Mouse (Mus musculus) macrophage (primary cell): ENCODE data around the gene Ankib1. TPM values are rescaled to one million over a fixed set of nuclear protein-coding genes. Genes with fewer than 3 reads are reported as not detected.
"Not testable (repeated sequence)": the region's sequence is repeated elsewhere in the genome, so short reads cannot be mapped to it uniquely, and the experiment has no call there.

ENCODE experiments used
- H3K27ac ChIP-seq: fragments of 350-480 bp; formaldehyde crosslinking; 2 replicates; pipeline ENCODE4 v1.9.0; 2021
- H3K36me3 ChIP-seq: fragments of 350-480 bp; formaldehyde crosslinking; 2 replicates; pipeline ENCODE4 v1.9.0; 2021; ENCODE audit errors: inconsistent target
- H3K4me3 ChIP-seq: fragments of 350-480 bp; formaldehyde crosslinking; 2 replicates; pipeline ENCODE4 v1.9.0; 2021; ENCODE audit errors: inconsistent target
- H3K79me2 ChIP-seq: fragments of 350-480 bp; formaldehyde crosslinking; 2 replicates; pipeline ENCODE4 v1.9.0; 2021; ENCODE audit errors: inconsistent target
- WGBS: methylation state at CpG from one replicate; pipeline ENCODE4 v1.1.7; 2026; ENCODE audit warnings: inconsistent platforms; ENCODE audit not compliant: missing documents; 5-methylcytosine and 5-hydroxymethylcytosine counted together
- polyA plus RNA-seq: library from polyadenylated mRNA; stranded (reverse); fragments of 250-400 nt; gene quantifications from 3 replicates; pipeline ENCODE4 v1.2.4, GENCODE M21; 2018; ENCODE audit warnings: inconsistent platforms

The Ankib1 gene
- polyA plus RNA-seq, 1 experiment from 2014 or later, result 17.7 TPM

DNA sequence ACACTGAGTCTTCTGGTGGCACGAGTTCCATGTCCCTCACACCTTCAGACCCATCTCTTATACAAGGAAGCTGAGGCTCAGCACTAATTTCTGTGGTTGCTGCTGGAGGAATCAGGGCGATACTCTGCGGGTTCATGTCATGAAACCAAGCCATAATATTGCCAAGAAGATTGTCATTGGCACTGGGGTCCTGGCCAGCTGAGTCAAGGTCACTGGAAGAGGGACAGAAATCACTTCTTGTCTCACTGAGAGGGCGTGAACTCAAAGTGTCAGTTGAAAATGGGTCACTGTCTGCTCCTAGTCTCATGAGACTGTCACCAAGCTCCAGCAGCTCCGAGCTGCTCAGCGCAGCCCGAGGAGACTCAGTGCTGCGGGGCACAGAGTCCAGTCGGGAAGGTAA lies 109.8 kb downstream of the Ankib1 start:
- 96% methylated on average over 9 of the region's 9 CpGs for WGBS
- Histone ChIP-seq H3K79me2 (no peaks in the 10 kb centered on the region), H3K27ac (no peak overlapping the region), H3K4me3 (no peak overlapping the region), H3K36me3 (peaks cover 43% of the 10 kb centered on the region)

- Histone ChIP-seq H3K27ac (no peak overlapping the region), H3K36me3 (peaks cover 43% of the 10 kb centered on the region), H3K4me3 (no peak overlapping the region), H3K79me2 (no peaks in the 10 kb centered on the region)
- 97% methylated on average over 3 of the region's 3 CpGs for WGBS
These were observed 111.4 kb downstream of the Ankib1 start for GRCm38 (mm10) chr5:3691283-3691682.

DNA sequence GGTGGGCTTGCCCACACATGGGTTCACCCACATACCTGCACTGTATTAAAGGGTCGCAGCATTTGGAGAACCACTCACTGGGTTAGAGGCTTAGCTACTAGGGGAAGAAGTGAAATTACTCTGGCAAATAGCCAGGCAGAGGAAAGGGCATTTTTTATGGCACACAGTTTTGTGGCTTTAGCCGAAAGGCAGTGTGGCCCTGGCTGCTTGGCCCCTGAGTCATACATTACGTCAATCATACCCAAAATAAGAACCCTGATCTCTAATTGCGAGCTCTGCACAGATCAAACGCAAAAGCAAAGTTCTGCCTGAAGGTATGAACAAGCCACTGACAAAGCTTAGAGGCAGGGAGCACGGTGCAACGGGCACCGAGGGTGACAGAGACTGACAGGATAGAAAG lies 114.4 kb downstream of the Ankib1 start:
- Histone ChIP-seq H3K4me3 (no peak overlapping the region), H3K27ac (no peak overlapping the region), H3K79me2 (no peaks in the 10 kb centered on the region), H3K36me3 (peaks cover 20% of the 10 kb centered on the region)
- WGBS, result 66% methylated on average over 8 of the region's 8 CpGs

DNA sequence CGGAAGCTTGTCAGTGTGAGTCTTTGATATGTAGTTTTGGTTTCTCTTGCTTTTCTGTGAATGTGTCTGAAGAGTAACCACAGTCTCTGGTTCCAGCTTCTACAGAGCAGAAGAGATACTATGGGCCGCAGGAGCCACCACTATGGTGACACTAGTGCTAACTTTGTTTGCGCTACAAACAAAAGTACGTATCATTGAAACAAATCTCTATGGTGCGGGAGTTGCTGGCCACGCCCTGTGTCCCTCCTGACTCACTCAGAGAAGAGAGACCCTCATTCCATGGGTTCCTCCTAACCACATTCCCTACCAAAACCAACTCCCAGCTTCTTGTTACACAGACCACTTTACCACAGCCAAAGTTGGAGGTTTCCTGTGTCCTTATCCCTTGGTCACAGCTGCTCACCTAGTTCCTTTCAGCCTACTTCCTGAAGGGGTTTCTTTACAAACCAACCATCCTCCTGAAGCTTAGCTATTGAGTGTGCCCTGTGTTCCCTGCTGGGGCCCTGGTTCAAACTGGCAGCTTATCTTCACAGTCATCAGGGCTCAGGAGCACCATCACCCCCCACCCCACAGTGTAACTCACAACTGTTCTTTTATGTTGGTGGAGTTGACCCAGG lies 132.7 kb downstream of the Ankib1 start:
- no peak overlapping the region for H3K27ac ChIP-seq
- H3K79me2 ChIP-seq, result no peaks in the 10 kb centered on the region
- WGBS, result 21% methylated on average over 6 of the region's 6 CpGs
- H3K4me3 ChIP-seq, result no peak overlapping the region
- no peaks in the 10 kb centered on the region for H3K36me3 ChIP-seq

- Histone ChIP-seq H3K27ac (no peak overlapping the region), H3K79me2 (no peaks in the 10 kb centered on the region), H3K36me3 (no peaks in the 10 kb centered on the region), H3K4me3 (no peak overlapping the region)
- WGBS, result 78% methylated on average over 12 of the region's 12 CpGs
These were observed 136.1 kb downstream of the Ankib1 start for GRCm38 (mm10) chr5:3666585-3666984.

DNA sequence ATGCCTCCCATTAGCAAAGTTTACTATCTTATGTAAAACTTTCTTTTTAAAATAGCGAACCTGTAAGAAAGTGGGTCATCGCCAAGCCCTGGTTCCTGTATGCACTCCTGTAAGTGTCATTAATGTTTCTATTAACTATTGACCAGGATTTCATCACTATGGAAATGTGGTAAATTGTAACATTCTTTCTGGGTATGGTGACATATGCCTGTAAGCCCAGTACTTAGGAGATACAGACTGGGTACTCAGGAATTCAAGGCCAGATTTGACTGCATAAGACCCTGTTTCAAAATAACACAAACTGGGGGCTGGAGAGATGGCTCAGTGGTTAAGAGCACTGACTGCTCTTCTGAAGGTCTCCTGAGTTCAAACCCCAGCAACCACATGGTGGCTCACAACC lies 137.5 kb downstream of the Ankib1 start:
- WGBS, result 79% methylated on average over 2 of the region's 2 CpGs
- no peaks in the 10 kb centered on the region for H3K79me2 ChIP-seq

DNA sequence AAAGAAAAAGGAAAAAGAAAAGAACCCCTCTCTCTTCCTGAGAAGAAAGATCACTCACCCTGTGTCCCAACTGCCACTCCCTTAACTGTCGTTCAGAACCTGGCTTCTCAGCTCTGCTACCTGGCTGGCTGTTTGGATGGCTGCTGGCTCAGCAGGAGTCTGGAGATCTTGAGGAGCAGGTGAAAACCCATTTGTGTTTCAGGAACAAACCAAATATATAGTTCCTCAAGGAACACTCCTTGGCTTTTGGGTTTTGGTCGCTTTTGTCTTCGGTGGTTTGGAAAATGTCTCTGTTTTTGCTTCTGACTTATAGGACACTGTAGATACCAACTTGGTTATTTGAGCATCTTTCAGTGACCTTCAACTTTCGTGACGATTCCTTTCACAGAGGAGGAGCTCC lies 145.6 kb downstream of the Ankib1 start, which contains the start of gene Gatad1:
Gene Gatad1 (minus strand): TSS at position 101 of the 400 bp plus-strand sequence.
- H3K27ac ChIP-seq, result no peak within 1 kb of the TSS
- 95% methylated on average over 5 of the region's 5 CpGs for WGBS
- no peaks in the 10 kb centered on the region for H3K36me3 ChIP-seq
- no peak within 1 kb of the TSS for H3K4me3 ChIP-seq
- H3K79me2 ChIP-seq, result no peaks in the 10 kb centered on the region

More for the DNA sequence above, 137.5 kb downstream of the Ankib1 start:
- Histone ChIP-seq H3K27ac (no peak overlapping the region), H3K4me3 (no peak overlapping the region), H3K36me3 (no peaks in the 10 kb centered on the region)

DNA sequence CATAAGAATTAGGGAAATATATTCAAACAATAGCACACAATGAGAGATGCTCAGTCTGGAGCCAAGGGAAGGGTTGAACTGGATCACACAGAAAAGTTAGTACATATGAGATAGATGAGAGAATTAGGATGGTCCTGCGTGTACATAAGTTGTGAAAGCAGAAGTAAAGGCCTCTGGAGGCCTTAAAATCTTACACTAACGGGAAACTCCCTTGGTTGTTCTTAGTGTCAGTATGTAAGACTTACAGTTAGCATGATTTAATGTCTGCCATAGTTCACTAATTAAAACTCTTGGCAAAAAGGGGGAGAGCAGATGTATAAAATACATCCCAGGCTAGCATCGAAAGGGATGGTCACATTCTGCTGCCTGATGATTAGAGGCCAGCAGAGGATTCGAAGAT lies 148.9 kb downstream of the Ankib1 start:
- 44% methylated on average over 4 of the region's 4 CpGs for WGBS
- H3K27ac ChIP-seq, result no peak overlapping the region
- no peak overlapping the region for H3K4me3 ChIP-seq

DNA sequence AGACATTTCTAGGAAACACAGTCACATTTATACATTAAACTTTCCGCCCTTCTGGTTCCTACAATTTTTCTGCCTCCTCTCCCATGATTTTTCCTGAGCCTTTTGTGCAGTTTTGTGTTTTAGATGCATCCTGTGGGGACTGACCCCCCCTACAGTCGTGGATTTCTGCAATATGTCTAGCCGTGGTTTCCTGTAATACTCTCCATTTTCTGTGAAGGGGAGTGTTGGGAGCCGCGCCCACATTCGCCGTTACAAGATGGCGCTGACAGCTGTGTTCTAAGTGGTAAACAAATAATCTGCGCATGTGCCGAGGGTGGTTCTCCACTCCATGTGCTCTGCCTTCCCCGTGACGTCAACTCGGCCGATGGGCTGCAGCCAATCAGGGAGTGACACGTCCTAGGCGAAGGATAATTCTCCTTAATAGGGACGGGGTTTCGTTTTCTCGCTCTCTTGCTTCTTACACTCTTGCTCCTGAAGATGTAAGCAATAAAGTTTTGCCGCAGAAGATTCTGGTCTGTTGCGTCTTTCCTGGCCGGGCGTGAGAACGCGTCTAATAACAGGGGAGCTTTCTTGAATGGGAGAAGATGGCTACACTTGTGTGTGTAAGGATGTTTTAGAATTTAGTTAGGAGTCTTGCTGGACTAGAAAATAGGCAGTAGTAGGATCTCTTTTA lies 149.7 kb downstream of the Ankib1 start:
- not testable (repeated sequence) for H3K79me2 ChIP-seq, H3K36me3 ChIP-seq, H3K4me3 ChIP-seq, H3K27ac ChIP-seq
- 77% methylated on average over 11 of the region's 25 CpGs for WGBS

More for the DNA sequence above, 148.9 kb downstream of the Ankib1 start:
- Histone ChIP-seq H3K79me2 (no peaks in the 10 kb centered on the region), H3K36me3 (no peaks in the 10 kb centered on the region)

GRCm38 (mm10) chr5:3651621-3652020 lies 151.1 kb downstream of the Ankib1 start:
- H3K27ac ChIP-seq, result no peak overlapping the region
- WGBS, result 49% methylated on average over 3 of the region's 5 CpGs
- no peak overlapping the region for H3K4me3 ChIP-seq
- peaks cover 3% of the 10 kb centered on the region for H3K79me2 ChIP-seq
- H3K36me3 ChIP-seq, result no peaks in the 10 kb centered on the region

DNA sequence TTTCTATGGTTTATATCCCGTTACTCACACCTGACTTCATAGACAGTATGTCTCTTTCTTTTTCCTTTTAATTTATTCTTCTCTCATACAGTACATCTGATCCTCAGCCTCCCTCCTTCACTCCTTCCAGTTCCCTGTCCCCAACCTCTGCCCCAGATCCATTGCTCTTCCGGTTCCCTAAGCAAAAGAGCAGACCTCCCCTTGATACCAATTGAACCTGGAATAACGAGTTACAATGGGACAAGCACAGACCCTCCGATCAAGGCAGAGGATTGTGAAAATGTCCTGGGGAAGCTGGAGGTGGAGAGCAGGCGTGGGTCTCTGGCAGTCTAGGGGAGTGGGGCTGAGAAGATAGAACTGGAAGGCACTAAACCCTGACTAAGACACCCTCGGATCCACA lies 151.8 kb downstream of the Ankib1 start, which contains the start of gene Tmbim7:
Gene Tmbim7 (plus strand): TSS at position 301 of the 400 bp plus-strand sequence.
- no peaks in the 10 kb centered on the region for H3K36me3 ChIP-seq
- H3K27ac ChIP-seq, result no peak within 1 kb of the TSS
- WGBS, result 93% methylated on average over 6 of the region's 6 CpGs
- H3K79me2 ChIP-seq, result peaks cover 11% of the 10 kb centered on the region
- no peak within 1 kb of the TSS for H3K4me3 ChIP-seq

GRCm38 (mm10) chr5:3648849-3649210 lies 153.9 kb downstream of the Ankib1 start:
- Histone ChIP-seq H3K4me3 (no peak overlapping the region), H3K36me3 (no peaks in the 10 kb centered on the region), H3K79me2 (peaks cover 30% of the 10 kb centered on the region), H3K27ac (no peak overlapping the region)
- 64% methylated on average over 4 of the region's 4 CpGs for WGBS

DNA sequence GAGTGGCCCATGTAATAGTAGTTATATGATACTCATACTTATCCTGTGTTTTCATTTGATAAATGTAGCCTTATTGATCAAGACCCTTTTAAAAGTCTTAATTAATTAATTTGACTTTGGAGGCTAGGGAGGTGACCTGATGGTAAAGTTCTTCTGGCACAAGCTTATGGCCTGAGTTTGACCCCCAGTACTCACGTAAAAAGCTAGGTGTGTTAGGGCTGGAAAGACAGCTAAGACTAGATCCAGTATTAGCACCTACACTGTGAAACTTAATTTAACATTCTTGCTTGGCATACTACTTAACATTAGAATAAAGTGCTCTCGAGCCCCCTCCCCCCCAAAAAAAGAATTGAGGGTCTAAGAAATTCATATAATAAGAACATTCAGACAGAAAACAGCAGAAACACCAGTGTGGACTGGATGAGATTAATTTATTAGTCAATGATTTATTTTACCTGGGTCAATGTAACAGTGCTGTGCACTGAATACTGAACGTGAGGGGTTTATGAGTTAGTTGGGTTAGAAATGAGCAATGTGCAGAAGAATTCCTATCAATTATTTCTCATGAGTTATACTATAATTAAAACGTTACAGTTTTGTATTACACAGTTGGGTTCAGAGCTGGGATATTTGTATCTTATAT lies 154.4 kb downstream of the Ankib1 start:
- Histone ChIP-seq H3K27ac (no peak overlapping the region), H3K4me3 (no peak overlapping the region), H3K79me2 (peaks cover 36% of the 10 kb centered on the region), H3K36me3 (no peaks in the 10 kb centered on the region)
- WGBS, result 50% methylated on average over 4 of the region's 4 CpGs

GRCm38 (mm10) chr5:3647708-3648121 lies 155.0 kb downstream of the Ankib1 start:
- H3K4me3 ChIP-seq, result no peak overlapping the region
- WGBS, result 0% methylated on average over 26 of the region's 46 CpGs

More at GRCm38 (mm10) chr5:3647708-3648121, 155.0 kb downstream of the Ankib1 start:
- Histone ChIP-seq H3K79me2 (peaks cover 38% of the 10 kb centered on the region), H3K36me3 (no peaks in the 10 kb centered on the region), H3K27ac (no peak overlapping the region)
